Mouse (Mus musculus) cortical plate, adult 2 months (tissue): ENCODE data around the gene Cit.

Experiments used
- CTCF ChIP-seq: fragments of 200-500 bp; IDR thresholded peaks from 2 replicates; pipeline ENCODE4 v1.5.1; 2011; ENCODE audit warnings: mild to moderate bottlenecking, control low read depth, low read length; ENCODE audit not compliant: insufficient read depth; ENCODE audit errors: extremely low read depth
- POLR2A ChIP-seq: fragments of 200-500 bp; IDR thresholded peaks from 2 replicates; pipeline ENCODE4 v1.6.1; 2011; ENCODE audit warnings: mild to moderate bottlenecking, low read length, control low read depth; ENCODE audit not compliant: insufficient read depth; ENCODE audit errors: extremely low read depth

- TF ChIP-seq CTCF: no peak
- TF ChIP-seq POLR2A: no peak
These were observed 149.0 kb downstream of the Cit start for GRCm38 (mm10) chr5:115994101-115994500.
